Mouse (Mus musculus) MEL (cell line): ENCODE data around the gene Gm11037. TPM values are rescaled to one million over a fixed set of nuclear protein-coding genes. Genes with fewer than 3 reads are reported as not detected.

ENCODE experiments used
- DNase-seq: peaks from one replicate; pipeline ENCODE4 v3.0.0; 2011; ENCODE audit warnings: low read depth, low spot score
- H3K27ac ChIP-seq: 2 replicates; pipeline ENCODE4 v1.5.1; 2012; ENCODE audit warnings: low read depth, mild to moderate bottlenecking, control low read depth, low read length, moderate library complexity; ENCODE audit not compliant: control insufficient read depth
- H3K27me3 ChIP-seq, 2 experiments: fragments of 150-350 bp in 1 of 2; sonication (generic) in 1 of 2; 2 replicates each; pipeline ENCODE4 v1.6.1; 2012; ENCODE audit warnings: low read length in 2 of 2, mild to moderate bottlenecking in 2 of 2, improper control_type of control experiment in 1 of 2, moderate library complexity in 1 of 2; ENCODE audit not compliant: insufficient read depth in 2 of 2, control insufficient read depth in 1 of 2
- H3K36me3 ChIP-seq, 2 experiments: 2 replicates each; pipeline ENCODE4 v1.6.1; 2012 to 2014; ENCODE audit warnings: low read length in 2 of 2, improper control_type of control experiment in 1 of 2, inconsistent platforms in 1 of 2, mild to moderate bottlenecking in 1 of 2; ENCODE audit not compliant: insufficient read depth in 2 of 2, control insufficient read depth in 1 of 2
- H3K4me1 ChIP-seq, 2 experiments: fragments of 150-350 bp in 1 of 2; sonication (generic) in 1 of 2; 2 replicates each; pipeline ENCODE4 v1.6.1; 2012; ENCODE audit warnings: low read length in 2 of 2, improper control_type of control experiment in 1 of 2, mild to moderate bottlenecking in 1 of 2; ENCODE audit not compliant: insufficient read depth in 2 of 2, control insufficient read depth in 1 of 2
- H3K4me3 ChIP-seq, 2 experiments: fragments of 150-350 bp in 1 of 2; sonication (generic) in 1 of 2; 2 replicates each; pipeline ENCODE4 v1.5.1; 2012; ENCODE audit warnings: low read depth in 2 of 2, low read length in 2 of 2, mild to moderate bottlenecking in 2 of 2, moderate library complexity in 2 of 2, control low read depth in 1 of 2, improper control_type of control experiment in 1 of 2; ENCODE audit not compliant: control insufficient read depth in 1 of 2, insufficient read depth in 1 of 2
- H3K79me2 ChIP-seq: 2 replicates; pipeline ENCODE4 v1.6.1; 2012; ENCODE audit warnings: mild to moderate bottlenecking, low read length, moderate library complexity; ENCODE audit not compliant: control insufficient read depth, poor library complexity, insufficient read depth
- H3K9ac ChIP-seq: 2 replicates; pipeline ENCODE4 v1.6.1; 2012; ENCODE audit warnings: low read depth, mild to moderate bottlenecking, control low read depth, low read length, moderate library complexity; ENCODE audit not compliant: control insufficient read depth, poor library complexity, severe bottlenecking
- H3K9me3 ChIP-seq: fragments of 150-350 bp; sonication (generic); replicated peaks from 2 replicates; pipeline ENCODE4 v1.6.1; 2012; ENCODE audit warnings: mild to moderate bottlenecking, low read length, improper control_type of control experiment, moderate library complexity; ENCODE audit not compliant: insufficient read depth
- BHLHE40 ChIP-seq: IDR thresholded peaks from 2 replicates; pipeline ENCODE4 v1.6.1; 2012; ENCODE audit warnings: low read depth, mild to moderate bottlenecking, inconsistent platforms, low read length, improper control_type of control experiment, borderline replicate concordance
- CHD1 ChIP-seq: IDR thresholded peaks from 2 replicates; pipeline ENCODE4 v1.6.1; 2012; ENCODE audit warnings: low read depth, mild to moderate bottlenecking, inconsistent platforms, low read length, improper control_type of control experiment
- CHD2 ChIP-seq: IDR thresholded peaks from 2 replicates; pipeline ENCODE4 v1.6.1; 2011; ENCODE audit warnings: low read length, improper control_type of control experiment
- CTCF ChIP-seq, 3 experiments: IDR thresholded peaks in 2 of 3; conservative IDR thresholded peaks in 1 of 3; 2 replicates each; pipeline ENCODE4 v1.5.1; 2011 to 2012; ENCODE audit warnings: low read length in 3 of 3, low read depth in 2 of 3, mild to moderate bottlenecking in 2 of 3, improper control_type of control experiment in 1 of 3, inconsistent platforms in 1 of 3, mixed read lengths in 1 of 3, moderate library complexity in 1 of 3; ENCODE audit not compliant: control insufficient read depth in 1 of 3, insufficient read depth in 1 of 3, poor library complexity in 1 of 3, severe bottlenecking in 1 of 3
- E2F4 ChIP-seq: IDR thresholded peaks from 2 replicates; pipeline ENCODE4 v1.6.1; 2011; ENCODE audit warnings: low read depth, low read length, improper control_type of control experiment, borderline replicate concordance
- ELF1 ChIP-seq: IDR thresholded peaks from 2 replicates; pipeline ENCODE4 v1.6.1; 2014; ENCODE audit warnings: low read depth, mild to moderate bottlenecking, inconsistent platforms, low read length, improper control_type of control experiment, moderate library complexity
- GABPA ChIP-seq: IDR thresholded peaks from 2 replicates; pipeline ENCODE4 v1.6.1; 2012; ENCODE audit warnings: low read depth, mild to moderate bottlenecking, inconsistent platforms, low read length, improper control_type of control experiment, moderate library complexity
- KAT2A ChIP-seq: conservative IDR thresholded peaks from 2 replicates; pipeline ENCODE4 v1.6.1; 2012; ENCODE audit warnings: low read depth, low read length, improper control_type of control experiment, inconsistent platforms
- MAFK ChIP-seq: IDR thresholded peaks from 2 replicates; pipeline ENCODE4 v1.6.1; 2011; ENCODE audit warnings: low read depth, mild to moderate bottlenecking, low read length, improper control_type of control experiment, borderline replicate concordance
- MEF2A ChIP-seq: IDR thresholded peaks from 2 replicates; pipeline ENCODE4 v1.6.1; 2014; ENCODE audit warnings: low read depth, mild to moderate bottlenecking, inconsistent platforms, low read length, improper control_type of control experiment; ENCODE audit not compliant: poor library complexity, insufficient replicate concordance, severe bottlenecking; ENCODE audit errors: extremely low read depth
- MYB ChIP-seq: IDR thresholded peaks from 2 replicates; pipeline ENCODE4 v1.6.1; 2011; ENCODE audit warnings: mild to moderate bottlenecking, low read depth, low read length, improper control_type of control experiment
- MYC ChIP-seq: IDR thresholded peaks from 2 replicates; pipeline ENCODE4 v1.6.1; 2011; ENCODE audit warnings: low read depth, mild to moderate bottlenecking, low read length, improper control_type of control experiment, moderate library complexity
- NRF1 ChIP-seq: IDR thresholded peaks from 2 replicates; pipeline ENCODE4 v1.6.1; 2014; ENCODE audit warnings: low read depth, mild to moderate bottlenecking, inconsistent platforms, low read length, improper control_type of control experiment, moderate library complexity; ENCODE audit not compliant: poor library complexity, insufficient read depth, severe bottlenecking
- POLR2AphosphoS2 ChIP-seq: IDR thresholded peaks from 2 replicates; pipeline ENCODE4 v1.6.1; 2011; ENCODE audit warnings: low read length, improper control_type of control experiment
- POLR2AphosphoS5 ChIP-seq: IDR thresholded peaks from 2 replicates; pipeline ENCODE4 v1.6.1; 2012; ENCODE audit warnings: low read depth, borderline replicate concordance, mild to moderate bottlenecking, inconsistent platforms, low read length, moderate library complexity, mixed read lengths
- RAD21 ChIP-seq: IDR thresholded peaks from 2 replicates; pipeline ENCODE4 v1.6.1; 2011; ENCODE audit warnings: mild to moderate bottlenecking, low read depth, low read length, improper control_type of control experiment
- RCOR1 ChIP-seq: IDR thresholded peaks from 2 replicates; pipeline ENCODE4 v1.6.1; 2012; ENCODE audit warnings: low read depth, mild to moderate bottlenecking, inconsistent platforms, low read length, improper control_type of control experiment
- SIN3A ChIP-seq: IDR thresholded peaks from 2 replicates; pipeline ENCODE4 v1.6.1; 2012; ENCODE audit warnings: low read length, improper control_type of control experiment, inconsistent platforms
- TAL1 ChIP-seq: IDR thresholded peaks from 2 replicates; pipeline ENCODE4 v1.6.1; 2012; ENCODE audit warnings: mild to moderate bottlenecking, inconsistent platforms, low read length, moderate library complexity, mixed read lengths
- TBP ChIP-seq: IDR thresholded peaks from 2 replicates; pipeline ENCODE4 v1.8.0; 2011; ENCODE audit warnings: low read depth, low read length, improper control_type of control experiment
- TCF12 ChIP-seq: IDR thresholded peaks from 2 replicates; pipeline ENCODE4 v1.6.1; 2014; ENCODE audit warnings: low read depth, mild to moderate bottlenecking, inconsistent platforms, low read length, improper control_type of control experiment, moderate library complexity
- UBTF ChIP-seq: IDR thresholded peaks from 2 replicates; pipeline ENCODE4 v1.6.1; 2012; ENCODE audit warnings: low read depth, mild to moderate bottlenecking, inconsistent platforms, low read length, improper control_type of control experiment, moderate library complexity, borderline replicate concordance; ENCODE audit not compliant: insufficient read depth
- ZKSCAN1 ChIP-seq: IDR thresholded peaks from 2 replicates; pipeline ENCODE4 v1.6.1; 2012; ENCODE audit warnings: low read depth, mild to moderate bottlenecking, inconsistent platforms, low read length, improper control_type of control experiment, moderate library complexity
- ZMIZ1 ChIP-seq: IDR thresholded peaks from 2 replicates; pipeline ENCODE4 v1.6.1; 2012; ENCODE audit warnings: low read depth, mild to moderate bottlenecking, inconsistent platforms, low read length, improper control_type of control experiment, moderate library complexity
- ZNF384 ChIP-seq: IDR thresholded peaks from 2 replicates; pipeline ENCODE4 v1.6.1; 2012; ENCODE audit warnings: low read depth, mild to moderate bottlenecking, inconsistent platforms, low read length, improper control_type of control experiment
- polyA plus RNA-seq, 2 experiments: library from polyadenylated mRNA; stranded (reverse) in 1 of 2; unstranded in 1 of 2; fragments of >175 nt in 1 of 2; fragments of >200 nt in 1 of 2; gene quantifications; 2 replicates each; pipeline versions ENCODE4 v1.2.1 to v1.2.4; 2012; ENCODE audit warnings: low replicate concordance in 2 of 2, low read depth in 1 of 2; ENCODE audit not compliant: insufficient read length in 2 of 2, insufficient read depth in 1 of 2, missing spikeins in 1 of 2
- total RNA-seq: library from RNA; depleted of rRNA; stranded (reverse); fragments of 300-350 nt; gene quantifications from 2 replicates; pipeline ENCODE4 v1.2.3, GENCODE M21; 2012

Gm11037 gene
- total and polyA plus RNA-seq, 3 experiments, result not detected

GRCm38 (mm10) chr2:131138296-131138695 lies 5.0 kb downstream of the Gm11037 start:
- peaks cover 10 to 24% of the 10 kb centered on the region in 2 experiments for H3K4me1 ChIP-seq
- no peak overlapping the region for H3K27ac ChIP-seq
- H3K36me3 ChIP-seq, result peaks cover 0 to 7% of the 10 kb centered on the region in 2 experiments; a peak in 2 of 4 replicates

DNA sequence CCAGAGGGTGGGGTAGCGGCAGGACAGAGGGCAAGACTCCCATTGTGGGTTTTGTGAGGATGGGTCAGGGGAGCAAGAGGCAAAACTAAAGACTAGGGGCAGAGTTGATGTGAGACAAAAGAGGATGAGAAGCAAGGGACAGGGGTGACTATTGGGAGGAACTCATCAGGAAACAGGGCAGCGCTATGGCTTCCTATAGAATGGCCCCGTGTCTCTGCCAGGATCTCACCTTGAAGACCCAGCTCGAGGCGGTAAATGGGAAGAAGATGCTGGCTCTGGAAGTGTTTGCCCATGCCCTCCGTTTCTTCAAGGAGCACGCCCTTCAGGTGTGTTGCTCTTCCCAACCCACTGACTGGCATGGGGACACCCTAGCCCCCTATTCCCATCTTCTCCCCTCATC lies 5.5 kb downstream of the Gm11037 start:
- no peaks in the 10 kb centered on the region for H3K27me3 ChIP-seq
- H3K9me3 ChIP-seq, result no peaks in the 10 kb centered on the region
- H3K9ac ChIP-seq, result no peak overlapping the region
- no peak for TF ChIP-seq ZMIZ1
- TF ChIP-seq CTCF (IDR thresholded peaks at IDR 0.05 in 2 of 3, conservative IDR thresholded peaks at IDR 0.05 in 1 of 3; ENCODE audit: control insufficient read depth in 1 of 3, insufficient read depth in 1 of 3, low read depth in 2 of 3, low read length in 3 of 3, poor library complexity in 1 of 3, severe bottlenecking in 1 of 3), result no peak
- TF ChIP-seq GABPA, result no peak
- no peak for TF ChIP-seq E2F4
- no peak for TF ChIP-seq CHD2
- no peak for TF ChIP-seq ZKSCAN1
- TF ChIP-seq ELF1, result no peak
- no peak overlapping the region for H3K27ac ChIP-seq
- H3K36me3 ChIP-seq, result peaks cover 0 to 7% of the 10 kb centered on the region in 2 experiments; a peak in 2 of 4 replicates
- H3K4me1 ChIP-seq, result peaks cover 10 to 24% of the 10 kb centered on the region in 2 experiments
- no peak overlapping the region for H3K4me3 ChIP-seq
- no peak for DNase-seq
- H3K79me2 ChIP-seq, result no peaks in the 10 kb centered on the region

More at GRCm38 (mm10) chr2:131138296-131138695, 5.0 kb downstream of the Gm11037 start:
- DNase-seq, result no peak
- H3K9me3 ChIP-seq, result no peaks in the 10 kb centered on the region
- no peak overlapping the region for H3K4me3 ChIP-seq
- H3K27me3 ChIP-seq, result no peaks in the 10 kb centered on the region
- TF ChIP-seq UBTF (no peak), NRF1 (no peak), TAL1 (no peak), TBP (no peak), MYC (no peak), POLR2AphosphoS2 (no peak), RAD21 (no peak), ZKSCAN1 (no peak), KAT2A (no peak), MEF2A (no peak), TCF12 (no peak), CHD1 (no peak), SIN3A (no peak), BHLHE40 (no peak), RCOR1 (no peak), ZNF384 (no peak), E2F4 (no peak), MYB (no peak), MAFK (no peak), POLR2AphosphoS5 (no peak)
- H3K9ac ChIP-seq, result no peak overlapping the region
- no peaks in the 10 kb centered on the region for H3K79me2 ChIP-seq
